Mouse (Mus musculus) forebrain, embryonic 16.5 days (tissue): ENCODE results near the gene Grik4. TPM values are rescaled to one million over a fixed set of nuclear protein-coding genes. Genes with fewer than 3 reads are reported as not detected.

Source experiments
- ATAC-seq: fragments of 200-750 bp; cut with Nextera tagmentation; 2 replicates; pipeline ENCODE4 v1.8.0; 2017; ENCODE audit warnings: mild to moderate bottlenecking, moderate library complexity
- H3K27ac ChIP-seq: fragments of 300-500 bp; sonication (generic); 2 replicates; pipeline ENCODE4 v1.5.1; 2014; ENCODE audit warnings: low read length, control low read depth
- H3K27me3 ChIP-seq: fragments of 300-500 bp; sonication (generic); replicated peaks from 2 replicates; pipeline ENCODE4 v1.6.1; 2014; ENCODE audit warnings: low read length; ENCODE audit not compliant: control insufficient read depth, insufficient read depth
- H3K36me3 ChIP-seq: fragments of 300-500 bp; sonication (generic); 2 replicates; pipeline ENCODE4 v1.6.1; 2014; ENCODE audit not compliant: control insufficient read depth, insufficient read depth
- H3K4me1 ChIP-seq: fragments of 300-500 bp; sonication (generic); replicated peaks from 2 replicates; pipeline ENCODE4 v1.6.1; 2014; ENCODE audit warnings: low read length; ENCODE audit not compliant: control insufficient read depth, insufficient read depth
- H3K4me2 ChIP-seq: fragments of 300-500 bp; sonication (generic); 2 replicates; pipeline ENCODE4 v1.6.1; 2014; ENCODE audit warnings: mild to moderate bottlenecking, low read length, control low read depth
- H3K4me3 ChIP-seq: fragments of 300-500 bp; sonication (generic); replicated peaks from 2 replicates; pipeline ENCODE4 v1.5.1; 2014; ENCODE audit warnings: mild to moderate bottlenecking, low read length, control low read depth
- H3K9ac ChIP-seq: fragments of 300-500 bp; sonication (generic); replicated peaks from 2 replicates; pipeline ENCODE4 v1.6.1; 2014; ENCODE audit warnings: low read depth, low read length, control low read depth
- H3K9me3 ChIP-seq: fragments of 300-500 bp; sonication (generic); 2 replicates; pipeline ENCODE4 v1.6.1; 2016; ENCODE audit warnings: low read length; ENCODE audit not compliant: control insufficient read depth
- WGBS: fragments of 180-500 bp; shearing (Covaris S2); extraction: QIAGEN DNeasy Blood & Tissue Kit; methylation state at CpG from one replicate; pipeline ENCODE4 v1.1.7; 2014; 5-methylcytosine and 5-hydroxymethylcytosine counted together
- polyA plus RNA-seq: library from polyadenylated mRNA; unstranded; fragments of >200 nt; fragmentation: Nextera tagmentation; extraction: Ambion mirVana; gene quantifications from 2 replicates; pipeline ENCODE4 v1.2.1, GENCODE M21; 2015

Gene Grik4
- polyA plus RNA-seq, 1 experiment from 2014 or later = 4.8 TPM

GRCm38 (mm10) chr9:42641550-42642117, 302.7 kb downstream of the Grik4 start:
- no peaks in the 10 kb centered on the region for H3K36me3 ChIP-seq
- H3K9ac ChIP-seq = no peak overlapping the region
- H3K4me3 ChIP-seq = no peak overlapping the region
- WGBS = 76% methylated on average over 11 of the region's 11 CpGs
- H3K27ac ChIP-seq = no peak overlapping the region
- ATAC-seq = no peak
- H3K4me1 ChIP-seq = peaks cover 16% of the 10 kb centered on the region
- no peaks in the 10 kb centered on the region for H3K9me3 ChIP-seq
- no peaks in the 10 kb centered on the region for H3K27me3 ChIP-seq
- H3K4me2 ChIP-seq = no peak overlapping the region

GRCm38 (mm10) chr9:42636446-42636845, 307.8 kb downstream of the Grik4 start:
- Histone ChIP-seq H3K4me1 (no peaks in the 10 kb centered on the region), H3K9me3 (no peaks in the 10 kb centered on the region), H3K4me3 (no peak overlapping the region), H3K4me2 (no peak overlapping the region), H3K9ac (no peak overlapping the region), H3K36me3 (no peaks in the 10 kb centered on the region), H3K27ac (no peak overlapping the region), H3K27me3 (no peaks in the 10 kb centered on the region)
- ATAC-seq = no peak
- 82% methylated on average over 10 of the region's 10 CpGs for WGBS

- 20% methylated on average over 4 of the region's 4 CpGs for WGBS
Observed at GRCm38 (mm10) chr9:42631479-42631878, 312.8 kb downstream of the Grik4 start.

DNA sequence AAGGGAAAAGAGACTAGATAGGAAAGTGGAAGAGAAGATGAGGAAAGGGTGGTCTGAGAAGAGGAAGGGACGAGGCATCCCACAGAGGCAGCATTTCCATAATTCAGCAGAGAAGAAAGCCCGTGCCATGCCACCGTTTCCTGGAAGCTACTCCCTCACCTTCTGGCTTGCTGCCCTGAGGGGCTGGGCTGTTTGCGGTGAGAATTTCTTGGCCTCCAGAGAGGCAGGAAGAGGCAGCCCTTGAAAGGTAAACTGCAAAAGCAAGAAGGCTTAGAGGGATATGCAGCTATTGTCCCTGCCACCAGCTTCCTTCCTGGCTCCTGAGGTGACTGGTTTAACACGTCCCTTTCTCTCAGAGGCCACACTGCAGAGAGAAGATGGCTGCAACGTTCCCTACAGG, 316.7 kb downstream of the Grik4 start:
- H3K9ac ChIP-seq = no peak overlapping the region
- no peaks in the 10 kb centered on the region for H3K36me3 ChIP-seq
- ATAC-seq = no peak
- no peak overlapping the region for H3K4me2 ChIP-seq
- H3K27me3 ChIP-seq = no peaks in the 10 kb centered on the region
- H3K9me3 ChIP-seq = no peaks in the 10 kb centered on the region
- H3K27ac ChIP-seq = no peak overlapping the region
- H3K4me3 ChIP-seq = no peak overlapping the region
- H3K4me1 ChIP-seq = peaks cover 16% of the 10 kb centered on the region
- WGBS = 25% methylated on average over 6 of the region's 6 CpGs

More at GRCm38 (mm10) chr9:42631479-42631878, 312.8 kb downstream of the Grik4 start:
- H3K4me2 ChIP-seq = no peak overlapping the region
- H3K27ac ChIP-seq = no peak overlapping the region
- no peaks in the 10 kb centered on the region for H3K36me3 ChIP-seq
- peaks cover 9% of the 10 kb centered on the region for H3K4me1 ChIP-seq
- H3K9ac ChIP-seq = no peak overlapping the region
- peak; percentile 66 for ATAC-seq
- no peaks in the 10 kb centered on the region for H3K9me3 ChIP-seq
- H3K4me3 ChIP-seq = no peak overlapping the region
- H3K27me3 ChIP-seq = no peaks in the 10 kb centered on the region

GRCm38 (mm10) chr9:42627146-42627545, 317.1 kb downstream of the Grik4 start:
- Histone ChIP-seq H3K9me3 (no peaks in the 10 kb centered on the region), H3K4me2 (no peak overlapping the region), H3K4me3 (no peak overlapping the region), H3K4me1 (peaks cover 16% of the 10 kb centered on the region), H3K36me3 (no peaks in the 10 kb centered on the region), H3K9ac (no peak overlapping the region), H3K27ac (no peak overlapping the region), H3K27me3 (no peaks in the 10 kb centered on the region)
- ATAC-seq = 0 out of 2 replicates have a peak, but pooled peaks have one; percentile 36
- WGBS = 39% methylated on average over 8 of the region's 8 CpGs

DNA sequence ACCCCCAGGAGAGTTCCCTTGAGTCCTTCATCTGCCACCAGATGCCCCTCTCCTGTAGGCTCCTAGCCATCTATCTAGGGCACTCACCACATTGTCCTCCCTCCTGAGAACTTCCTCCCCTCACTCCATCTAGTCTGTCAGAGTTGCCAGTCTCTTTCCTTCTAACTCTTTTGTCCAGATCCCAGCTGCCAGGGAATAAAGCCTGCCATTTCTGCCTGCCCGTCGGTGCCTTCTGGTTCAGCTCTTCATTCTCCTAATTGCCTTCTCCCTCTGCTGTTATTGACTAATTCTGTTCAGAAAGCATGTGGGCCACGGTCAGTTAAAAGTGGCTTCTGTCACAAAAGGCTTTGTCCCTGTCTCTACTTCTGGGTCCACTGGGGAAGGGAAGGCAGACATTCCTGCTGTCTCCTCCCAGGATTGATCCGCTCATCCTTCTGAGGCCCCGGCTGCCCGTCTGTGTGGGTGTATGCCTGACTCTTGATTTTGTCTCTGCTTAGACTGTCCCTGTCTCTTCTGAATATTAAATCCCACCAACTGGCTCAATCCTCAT, 318.0 kb downstream of the Grik4 start:
- no peaks in the 10 kb centered on the region for H3K9me3 ChIP-seq
- H3K4me3 ChIP-seq = no peak overlapping the region
- no peaks in the 10 kb centered on the region for H3K27me3 ChIP-seq
- WGBS = 12% methylated on average over 6 of the region's 6 CpGs
- no peak overlapping the region for H3K9ac ChIP-seq
- no peaks in the 10 kb centered on the region for H3K36me3 ChIP-seq
- peak; percentile 42 for ATAC-seq
- H3K27ac ChIP-seq = 0 out of 2 replicates have a peak overlapping the region, but pooled peaks have one; percentile 23
- H3K4me1 ChIP-seq = peaks cover 16% of the 10 kb centered on the region
- H3K4me2 ChIP-seq = no peak overlapping the region

DNA sequence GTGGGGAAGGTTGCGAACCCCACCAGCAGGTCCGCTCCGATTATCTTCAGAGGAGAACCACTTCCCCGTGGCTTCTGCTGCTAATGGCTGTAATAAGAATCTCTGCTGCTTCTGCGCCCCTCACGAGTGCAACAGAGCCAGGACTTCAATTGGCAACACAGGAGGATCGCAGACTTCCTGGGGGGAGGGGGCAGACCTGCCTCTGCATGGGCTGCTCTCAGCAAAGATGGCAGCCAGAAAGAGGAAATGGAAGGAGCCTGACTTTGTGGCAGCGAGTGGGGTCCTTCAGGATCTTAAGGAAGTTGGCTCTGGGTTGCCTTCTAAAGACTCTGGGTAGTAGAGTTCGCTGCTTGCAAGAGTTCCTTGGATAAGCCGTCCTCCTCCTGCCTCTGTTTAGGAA, 329.9 kb downstream of the Grik4 start:
- Histone ChIP-seq H3K4me2 (no peak overlapping the region), H3K4me1 (peaks cover 6% of the 10 kb centered on the region; the same call in 1 of the 2 replicates), H3K9ac (no peak overlapping the region), H3K36me3 (no peaks in the 10 kb centered on the region), H3K9me3 (no peaks in the 10 kb centered on the region), H3K4me3 (no peak overlapping the region), H3K27ac (no peak overlapping the region), H3K27me3 (no peaks in the 10 kb centered on the region)
- 72% methylated on average over 10 of the region's 10 CpGs for WGBS
- no peak for ATAC-seq

GRCm38 (mm10) chr9:42613827-42614226, 330.5 kb downstream of the Grik4 start:
- H3K9me3 ChIP-seq = no peaks in the 10 kb centered on the region
- peaks cover 6% of the 10 kb centered on the region; the same call in 1 of the 2 replicates for H3K4me1 ChIP-seq
- no peaks in the 10 kb centered on the region for H3K36me3 ChIP-seq
- H3K9ac ChIP-seq = no peak overlapping the region
- no peak for ATAC-seq
- no peak overlapping the region for H3K4me2 ChIP-seq
- 41% methylated on average over 6 of the region's 6 CpGs for WGBS
- no peak overlapping the region for H3K27ac ChIP-seq
- H3K4me3 ChIP-seq = no peak overlapping the region
- H3K27me3 ChIP-seq = no peaks in the 10 kb centered on the region

GRCm38 (mm10) chr9:42612482-42612991, 331.8 kb downstream of the Grik4 start:
- Histone ChIP-seq H3K36me3 (no peaks in the 10 kb centered on the region), H3K9me3 (no peaks in the 10 kb centered on the region), H3K4me3 (no peak overlapping the region), H3K27ac (no peak overlapping the region), H3K4me1 (peaks cover 6% of the 10 kb centered on the region; the same call in 1 of the 2 replicates), H3K27me3 (no peaks in the 10 kb centered on the region), H3K4me2 (no peak overlapping the region), H3K9ac (no peak overlapping the region)
- ATAC-seq = no peak
- 49% methylated on average over 14 of the region's 14 CpGs for WGBS
